Mouse (Mus musculus) limb, embryonic 14.5 days (tissue): ENCODE measurements at regions not wholly inside any gene's neighbourhood (a gene's known extent, or its start where the extent isn't known, plus 50 kb on each side); places are given as distances from the start of the nearest gene placed in this dataset.

Experiments
- ATAC-seq: fragments of 200-750 bp; cut with Nextera tagmentation; 2 replicates; pipeline ENCODE4 v1.8.0; 2017; ENCODE audit warnings: low read depth, moderate number of reproducible peaks, moderate TSS enrichment; ENCODE audit not compliant: low FRiP score
- DNase-seq: peaks from one replicate; pipeline ENCODE4 v3.0.0-alpha.2; 2015; ENCODE audit warnings: low spot score
- H3K27ac ChIP-seq: fragments of 300-500 bp; sonication (generic); replicated peaks from 2 replicates; pipeline ENCODE4 v1.5.1; 2014; ENCODE audit warnings: low read depth, mild to moderate bottlenecking, low read length, moderate library complexity, mixed read lengths
- H3K27me3 ChIP-seq: fragments of 300-500 bp; sonication (generic); 2 replicates; pipeline ENCODE4 v1.6.1; 2014; ENCODE audit warnings: low read length, mixed read lengths; ENCODE audit not compliant: control insufficient read depth, insufficient read depth
- H3K36me3 ChIP-seq: fragments of 300-500 bp; sonication (generic); 2 replicates; pipeline ENCODE4 v1.6.1; 2014; ENCODE audit warnings: mild to moderate bottlenecking, low read length, moderate library complexity, mixed read lengths; ENCODE audit not compliant: control insufficient read depth, insufficient read depth
- H3K4me1 ChIP-seq: fragments of 300-500 bp; sonication (generic); 2 replicates; pipeline ENCODE4 v1.6.1; 2014; ENCODE audit warnings: antibody characterized with exemption, low read length, mixed read lengths; ENCODE audit not compliant: control insufficient read depth, insufficient read depth
- H3K4me2 ChIP-seq: fragments of 300-500 bp; sonication (generic); replicated peaks from 2 replicates; pipeline ENCODE4 v1.6.1; 2014; ENCODE audit warnings: low read depth, mild to moderate bottlenecking, low read length, moderate library complexity; ENCODE audit not compliant: severe bottlenecking
- H3K4me3 ChIP-seq: fragments of 300-500 bp; sonication (generic); replicated peaks from 2 replicates; pipeline ENCODE4 v1.5.1; 2014; ENCODE audit warnings: low read length
- H3K9ac ChIP-seq: fragments of 300-500 bp; sonication (generic); 2 replicates; pipeline ENCODE4 v1.6.1; 2014; ENCODE audit warnings: mild to moderate bottlenecking, low read depth, low read length, moderate library complexity; ENCODE audit not compliant: severe bottlenecking
- H3K9me3 ChIP-seq: fragments of 300-500 bp; sonication (generic); 2 replicates; pipeline ENCODE4 v1.6.1; 2016; ENCODE audit warnings: low read length; ENCODE audit not compliant: control insufficient read depth
- POLR2A ChIP-seq: fragments of 200-500 bp; IDR thresholded peaks from 2 replicates; pipeline ENCODE4 v1.8.0; 2012; ENCODE audit warnings: inconsistent platforms, mild to moderate bottlenecking, moderate library complexity, borderline replicate concordance; ENCODE audit not compliant: insufficient read depth, insufficient read length; ENCODE audit errors: extremely low read depth
- WGBS: fragments of 180-500 bp; shearing (Covaris S2); extraction: QIAGEN DNeasy Blood & Tissue Kit; methylation state at CpG from one replicate; pipeline ENCODE4 v1.1.7; 2014; 5-methylcytosine and 5-hydroxymethylcytosine counted together

DNA sequence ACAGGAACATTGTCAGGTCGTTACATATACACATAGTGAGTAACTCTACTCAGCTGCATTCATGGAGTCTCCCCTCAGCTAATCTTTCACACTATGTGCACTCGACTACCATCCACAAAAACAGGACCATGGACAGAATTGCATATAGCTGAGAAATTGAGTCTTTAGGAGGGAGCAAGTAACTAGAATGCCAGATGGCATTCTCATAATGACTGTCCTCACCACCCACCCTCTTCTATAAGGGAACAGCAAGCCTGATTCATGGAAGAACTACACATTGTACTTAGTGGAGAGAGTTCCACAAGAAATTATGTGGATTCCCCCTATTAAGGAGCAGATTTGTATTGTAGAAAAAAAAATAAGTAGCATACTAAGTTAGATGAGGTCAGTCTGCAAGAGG, 1813.4 kb upstream of the Adam24 start:
- H3K27me3 ChIP-seq = no peaks in the 10 kb centered on the region
- H3K9me3 ChIP-seq = no peaks in the 10 kb centered on the region
- DNase-seq (no peak), ATAC-seq (no peak)
- no peak overlapping the region for H3K9ac ChIP-seq
- no peak overlapping the region for H3K27ac ChIP-seq
- H3K4me1 ChIP-seq = no peaks in the 10 kb centered on the region
- no peak for TF ChIP-seq POLR2A
- WGBS = 73% methylated on average over 2 of the region's 2 CpGs
- H3K4me3 ChIP-seq = no peak overlapping the region
- no peaks in the 10 kb centered on the region for H3K36me3 ChIP-seq
- H3K4me2 ChIP-seq = no peak overlapping the region

DNA sequence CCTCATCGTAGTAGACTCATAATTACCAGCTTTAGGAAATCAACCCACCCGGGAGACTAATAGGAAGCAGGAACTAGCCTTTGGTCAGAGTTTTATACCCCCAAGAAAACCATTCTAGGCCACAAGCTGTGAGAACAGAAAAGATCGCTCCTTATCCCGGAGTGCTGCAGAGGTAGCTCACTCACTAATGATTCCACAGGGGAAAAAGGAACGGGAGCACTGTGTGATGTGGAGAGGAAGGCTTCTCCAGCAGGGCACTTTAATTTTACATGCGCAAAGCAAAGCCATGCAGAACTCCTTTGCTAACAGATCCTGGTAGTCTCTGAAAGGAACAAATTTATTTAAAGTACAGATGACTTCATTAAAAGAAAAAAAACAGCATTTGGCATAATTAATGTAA, 1807.5 kb upstream of the Adam24 start:
- ATAC-seq = no peak
- H3K4me2 ChIP-seq = no peak overlapping the region
- 17% methylated on average over 6 of the region's 6 CpGs for WGBS
- H3K27ac ChIP-seq = no peak overlapping the region
- H3K36me3 ChIP-seq = no peaks in the 10 kb centered on the region
- no peak overlapping the region for H3K4me3 ChIP-seq
- no peak overlapping the region for H3K9ac ChIP-seq
- no peaks in the 10 kb centered on the region for H3K9me3 ChIP-seq
- TF ChIP-seq POLR2A = no peak
- no peak for DNase-seq
- H3K4me1 ChIP-seq = no peaks in the 10 kb centered on the region
- no peaks in the 10 kb centered on the region for H3K27me3 ChIP-seq
